Mouse (Mus musculus): Measurements from ENCODE around the gene Dlg4. TPM values are rescaled to one million over a fixed set of nuclear protein-coding genes. Genes with fewer than 3 reads are reported as not detected.

The Dlg4 gene
- polyA plus RNA-seq, 1 experiment from 2014 or later: 9.3 TPM

- ATAC-seq (ENCODE audit: low FRiP score, low TSS enrichment): no peak
- H3K4me2 ChIP-seq (replicated peaks; ENCODE audit: low read depth, low read length): peak overlapping the region; percentile 50
- WGBS: 88% methylated on average over 11 of the region's 11 CpGs
Observed at GRCm38 (mm10) chr11:69994401-69995090, 22.2 kb upstream of the Dlg4 start.

DNA sequence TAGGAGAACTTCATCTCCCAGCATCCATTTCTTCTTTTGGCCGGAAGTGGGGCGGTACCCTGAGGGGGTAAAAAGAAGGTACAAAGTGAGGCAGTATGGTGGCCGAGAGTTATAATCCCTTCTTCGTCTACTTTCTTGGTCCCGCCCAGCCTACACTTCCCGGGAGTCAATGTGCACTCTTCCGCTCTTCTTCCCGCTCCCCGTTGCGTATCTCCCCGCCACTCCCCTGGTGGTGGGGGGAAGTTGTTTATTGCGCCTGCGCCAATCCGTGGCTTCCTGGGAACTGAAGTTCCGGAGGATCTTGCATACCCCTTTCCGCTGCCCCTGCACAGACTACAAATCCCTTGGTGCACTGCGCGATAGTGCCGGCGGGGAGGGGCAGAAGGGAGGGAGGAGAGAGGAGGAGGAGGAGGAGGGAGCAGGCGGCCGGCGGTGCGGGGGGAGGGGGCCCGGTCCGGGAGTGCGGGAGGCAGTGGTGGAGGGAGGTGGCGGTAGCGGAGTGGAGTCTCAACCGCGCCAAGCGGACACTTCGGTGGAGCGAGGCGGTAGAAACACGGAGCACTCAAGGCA lies 21.3 kb upstream of the Dlg4 start, which contains the start of gene Phf23:
Gene Phf23 (plus strand): TSS at position 387 of the 570 bp plus-strand sequence.
- peak within 1 kb of the TSS; percentile 60 for H3K4me2 ChIP-seq (replicated peaks; ENCODE audit: low read depth, low read length)
- H3K9ac ChIP-seq (replicated peaks; ENCODE audit: low read length): peak within 1 kb of the TSS; percentile 94
- H3K9me3 ChIP-seq (ENCODE audit: low read length): no peaks in the 10 kb centered on the region
- H3K36me3 ChIP-seq (ENCODE audit: insufficient read depth, low read length): peaks cover 31% of the 10 kb centered on the region
- ATAC-seq (ENCODE audit: low FRiP score, low TSS enrichment): peak; percentile 85
- no peaks in the 10 kb centered on the region for H3K27me3 ChIP-seq (ENCODE audit: insufficient read depth, low read length)
- peak within 1 kb of the TSS; percentile 98 for H3K4me3 ChIP-seq (ENCODE audit: low read length)
- H3K27ac ChIP-seq (ENCODE audit: low read length): peak within 1 kb of the TSS; percentile 99
- under 1% methylated on average over 34 of the region's 36 CpGs for WGBS
- H3K4me1 ChIP-seq (ENCODE audit: insufficient read depth, low read length): peaks cover 30% of the 10 kb centered on the region

More at GRCm38 (mm10) chr11:69994401-69995090, 22.2 kb upstream of the Dlg4 start:
- Histone ChIP-seq H3K36me3 (ENCODE audit: insufficient read depth, low read length) (peaks cover 34% of the 10 kb centered on the region), H3K9me3 (ENCODE audit: low read length) (no peaks in the 10 kb centered on the region), H3K27me3 (ENCODE audit: insufficient read depth, low read length) (no peaks in the 10 kb centered on the region), H3K4me3 (ENCODE audit: low read length) (peak overlapping the region; percentile 98; the same call in 1 of the 2 replicates), H3K9ac (replicated peaks; ENCODE audit: low read length) (no peak overlapping the region), H3K4me1 (ENCODE audit: insufficient read depth, low read length) (peaks cover 32% of the 10 kb centered on the region), H3K27ac (ENCODE audit: low read length) (no peak overlapping the region)

- peak overlapping the region; percentile 98 for H3K4me3 ChIP-seq (ENCODE audit: low read length)
- peak; percentile 2 for ATAC-seq (ENCODE audit: low FRiP score, low TSS enrichment)
- peaks cover 31% of the 10 kb centered on the region for H3K36me3 ChIP-seq (ENCODE audit: insufficient read depth, low read length)
- peak overlapping the region; percentile 94 for H3K9ac ChIP-seq (replicated peaks; ENCODE audit: low read length)
- peak overlapping the region; percentile 99 for H3K27ac ChIP-seq (ENCODE audit: low read length)
- under 1% methylated on average over 52 of the region's 66 CpGs for whole genome bisulfite sequencing
- H3K9me3 ChIP-seq (ENCODE audit: low read length): no peaks in the 10 kb centered on the region
- peak overlapping the region; percentile 60 for H3K4me2 ChIP-seq (replicated peaks; ENCODE audit: low read depth, low read length)
- peaks cover 30% of the 10 kb centered on the region for H3K4me1 ChIP-seq (ENCODE audit: insufficient read depth, low read length)
- H3K27me3 ChIP-seq (ENCODE audit: insufficient read depth, low read length): no peaks in the 10 kb centered on the region
Observed at GRCm38 (mm10) chr11:69996161-69997061, 20.3 kb upstream of the Dlg4 start.

DNA sequence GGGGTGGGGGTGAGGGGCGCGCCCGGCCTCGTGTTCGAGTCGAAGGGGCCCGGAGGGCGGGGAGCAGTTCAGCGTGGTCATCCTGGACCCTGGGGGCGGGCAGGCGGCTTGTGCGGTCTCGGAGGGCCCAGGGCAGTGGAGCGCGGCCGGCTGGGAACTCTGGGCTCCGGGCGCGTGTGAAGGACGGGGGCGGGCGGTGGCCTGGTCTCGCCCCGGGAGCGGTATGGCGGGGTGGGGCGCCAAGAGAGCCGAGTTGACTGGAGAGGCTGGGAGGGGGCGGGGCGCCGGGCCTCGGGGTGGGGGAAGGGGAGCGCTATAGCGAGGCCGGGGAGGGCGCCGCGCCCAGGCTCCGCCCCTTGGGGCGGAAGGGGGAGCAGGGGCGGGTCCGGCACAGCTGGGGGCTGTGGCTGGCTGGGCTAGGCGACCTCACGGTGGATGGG lies 19.7 kb upstream of the Dlg4 start:
- H3K36me3 ChIP-seq (ENCODE audit: insufficient read depth, low read length): peaks cover 33% of the 10 kb centered on the region
- peak; percentile 69 for ATAC-seq (ENCODE audit: low FRiP score, low TSS enrichment)
- peak overlapping the region; percentile 94 for H3K9ac ChIP-seq (replicated peaks; ENCODE audit: low read length)
- no peaks in the 10 kb centered on the region for H3K27me3 ChIP-seq (ENCODE audit: insufficient read depth, low read length)
- 1% methylated on average over 31 of the region's 44 CpGs for WGBS
- H3K4me3 ChIP-seq (ENCODE audit: low read length): peak overlapping the region; percentile 98
- H3K9me3 ChIP-seq (ENCODE audit: low read length): no peaks in the 10 kb centered on the region
- peak overlapping the region; percentile 99 for H3K27ac ChIP-seq (ENCODE audit: low read length)
- H3K4me1 ChIP-seq (ENCODE audit: insufficient read depth, low read length): peaks cover 37% of the 10 kb centered on the region
- peak overlapping the region; percentile 60 for H3K4me2 ChIP-seq (replicated peaks; ENCODE audit: low read depth, low read length)

GRCm38 (mm10) chr11:69998567-69999491 lies 17.9 kb upstream of the Dlg4 start:
- peak overlapping the region; percentile 2; the same call in 1 of the 2 replicates for H3K4me3 ChIP-seq (ENCODE audit: low read length)
- no peak overlapping the region for H3K9ac ChIP-seq (replicated peaks; ENCODE audit: low read length)
- peaks cover 34% of the 10 kb centered on the region for H3K36me3 ChIP-seq (ENCODE audit: insufficient read depth, low read length)
- H3K4me2 ChIP-seq (replicated peaks; ENCODE audit: low read depth, low read length): no peak overlapping the region
- ATAC-seq (ENCODE audit: low FRiP score, low TSS enrichment): no peak
- 91% methylated on average over 27 of the region's 27 CpGs for WGBS
- no peaks in the 10 kb centered on the region for H3K27me3 ChIP-seq (ENCODE audit: insufficient read depth, low read length)
- H3K4me1 ChIP-seq (ENCODE audit: insufficient read depth, low read length): peaks cover 45% of the 10 kb centered on the region
- no peaks in the 10 kb centered on the region for H3K9me3 ChIP-seq (ENCODE audit: low read length)
- H3K27ac ChIP-seq (ENCODE audit: low read length): no peak overlapping the region

DNA sequence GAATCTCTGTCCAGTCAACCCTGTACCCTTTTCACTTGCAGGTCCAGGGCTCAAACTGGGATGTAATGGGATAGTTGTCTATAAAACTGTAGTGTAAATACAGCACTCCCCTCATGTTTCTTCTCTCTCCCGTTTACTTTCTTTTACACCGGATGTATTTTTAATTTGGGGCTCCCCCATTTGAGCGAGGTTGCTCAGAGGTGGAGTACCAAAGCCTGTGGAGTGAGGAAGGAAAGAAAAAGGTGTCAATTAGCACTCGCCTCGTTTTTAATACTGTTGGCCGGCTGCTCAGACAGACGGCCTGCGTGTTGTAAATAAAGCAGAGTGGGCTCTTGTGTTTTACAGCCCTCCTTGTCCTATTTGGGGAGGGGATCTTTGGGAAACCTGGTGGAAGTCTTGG lies 17.1 kb upstream of the Dlg4 start:
- Histone ChIP-seq H3K9ac (replicated peaks; ENCODE audit: low read length) (no peak overlapping the region), H3K27ac (ENCODE audit: low read length) (peak overlapping the region; percentile 97), H3K36me3 (ENCODE audit: insufficient read depth, low read length) (peaks cover 29% of the 10 kb centered on the region), H3K4me3 (ENCODE audit: low read length) (no peak overlapping the region), H3K9me3 (ENCODE audit: low read length) (no peaks in the 10 kb centered on the region), H3K4me2 (replicated peaks; ENCODE audit: low read depth, low read length) (no peak overlapping the region), H3K27me3 (ENCODE audit: insufficient read depth, low read length) (no peaks in the 10 kb centered on the region), H3K4me1 (ENCODE audit: insufficient read depth, low read length) (peaks cover 41% of the 10 kb centered on the region)
- ATAC-seq (ENCODE audit: low FRiP score, low TSS enrichment): no peak
- 60% methylated on average over 8 of the region's 8 CpGs for WGBS

GRCm38 (mm10) chr11:70000396-70000898 lies 16.3 kb upstream of the Dlg4 start, which contains the start of gene Dvl2:
Gene Dvl2, plus strand, starts transcription at chr11:70000595.
- Histone ChIP-seq H3K4me3 (ENCODE audit: low read length) (peak within 1 kb of the TSS; percentile 80), H3K9me3 (ENCODE audit: low read length) (no peaks in the 10 kb centered on the region), H3K4me1 (ENCODE audit: insufficient read depth, low read length) (peaks cover 36% of the 10 kb centered on the region), H3K9ac (replicated peaks; ENCODE audit: low read length) (peak within 1 kb of the TSS; percentile 87), H3K4me2 (replicated peaks; ENCODE audit: low read depth, low read length) (peak within 1 kb of the TSS; percentile 82), H3K27me3 (ENCODE audit: insufficient read depth, low read length) (no peaks in the 10 kb centered on the region), H3K27ac (ENCODE audit: low read length) (peak within 1 kb of the TSS; percentile 97), H3K36me3 (ENCODE audit: insufficient read depth, low read length) (peaks cover 34% of the 10 kb centered on the region)
- ATAC-seq (ENCODE audit: low FRiP score, low TSS enrichment): peak; percentile 33
- whole genome bisulfite sequencing: 1% methylated on average over 48 of the region's 48 CpGs

DNA sequence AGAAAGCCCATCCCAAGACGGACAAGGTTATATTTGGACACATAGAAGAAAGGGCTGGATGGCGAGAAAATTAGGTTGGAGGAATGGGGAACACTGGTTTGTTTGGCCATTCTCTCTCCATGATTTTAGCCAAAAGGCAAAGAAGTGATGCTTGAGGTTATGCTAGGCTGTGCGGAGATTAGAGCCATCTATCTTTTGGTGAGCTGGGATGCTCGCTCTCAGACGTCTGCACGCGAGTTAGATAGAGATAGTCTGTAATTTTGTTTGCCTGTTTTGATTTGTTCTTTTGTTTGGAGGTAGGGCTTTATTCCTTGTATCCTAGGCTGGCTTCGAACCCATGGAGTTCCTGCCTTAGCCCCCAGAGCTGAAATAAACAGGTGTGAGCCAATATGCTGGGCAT lies 15.6 kb upstream of the Dlg4 start:
- Histone ChIP-seq H3K27ac (ENCODE audit: low read length) (peak overlapping the region; percentile 97), H3K27me3 (ENCODE audit: insufficient read depth, low read length) (no peaks in the 10 kb centered on the region), H3K4me3 (ENCODE audit: low read length) (peak overlapping the region; percentile 80), H3K4me1 (ENCODE audit: insufficient read depth, low read length) (peaks cover 36% of the 10 kb centered on the region), H3K36me3 (ENCODE audit: insufficient read depth, low read length) (peaks cover 41% of the 10 kb centered on the region), H3K9ac (replicated peaks; ENCODE audit: low read length) (peak overlapping the region; percentile 87), H3K9me3 (ENCODE audit: low read length) (no peaks in the 10 kb centered on the region), H3K4me2 (replicated peaks; ENCODE audit: low read depth, low read length) (peak overlapping the region; percentile 82)
- whole genome bisulfite sequencing: 11% methylated on average over 8 of the region's 8 CpGs
- ATAC-seq (ENCODE audit: low FRiP score, low TSS enrichment): no peak

Data from kidney, embryonic 16.5 days (tissue).